Mouse (Mus musculus) neural tube, embryonic 15.5 days (tissue): ENCODE results near the gene Zfp385a. TPM values are rescaled to one million over a fixed set of nuclear protein-coding genes. Genes with fewer than 3 reads are reported as not detected.

ENCODE experiments used
- ATAC-seq: fragments of 200-750 bp; cut with Nextera tagmentation; 2 replicates; pipeline ENCODE4 v1.8.0; 2017; ENCODE audit warnings: mild to moderate bottlenecking, moderate TSS enrichment, moderate library complexity; ENCODE audit not compliant: low FRiP score
- H3K27ac ChIP-seq: fragments of 300-500 bp; sonication (generic); replicated peaks from 2 replicates; pipeline ENCODE4 v1.5.1; 2015; ENCODE audit warnings: mild to moderate bottlenecking, inconsistent platforms
- H3K27me3 ChIP-seq: fragments of 300-500 bp; sonication (generic); replicated peaks from 2 replicates; pipeline ENCODE4 v1.6.1; 2015; ENCODE audit warnings: inconsistent platforms
- H3K36me3 ChIP-seq: fragments of 300-500 bp; sonication (generic); 2 replicates; pipeline ENCODE4 v1.6.1; 2015; ENCODE audit warnings: inconsistent platforms
- H3K4me1 ChIP-seq: fragments of 300-500 bp; sonication (generic); 2 replicates; pipeline ENCODE4 v1.6.1; 2015; ENCODE audit warnings: inconsistent platforms
- H3K4me2 ChIP-seq: fragments of 300-500 bp; sonication (generic); 2 replicates; pipeline ENCODE4 v1.6.1; 2015; ENCODE audit warnings: inconsistent platforms, mild to moderate bottlenecking, moderate library complexity
- H3K4me3 ChIP-seq: fragments of 300-500 bp; sonication (generic); replicated peaks from 2 replicates; pipeline ENCODE4 v1.5.1; 2015; ENCODE audit warnings: mild to moderate bottlenecking, inconsistent platforms
- H3K9ac ChIP-seq: fragments of 300-500 bp; sonication (generic); replicated peaks from 2 replicates; pipeline ENCODE4 v1.6.1; 2015; ENCODE audit warnings: mild to moderate bottlenecking, inconsistent platforms
- H3K9me3 ChIP-seq: fragments of 300-500 bp; sonication (generic); replicated peaks from 2 replicates; pipeline ENCODE4 v1.6.1; 2016; ENCODE audit warnings: inconsistent platforms
- WGBS: fragments of 180-500 bp; shearing (Covaris S2); methylation state at CpG from one replicate; pipeline ENCODE4 v1.1.7; 2015; ENCODE audit warnings: mixed read lengths; 5-methylcytosine and 5-hydroxymethylcytosine counted together
- polyA plus RNA-seq: library from polyadenylated mRNA; unstranded; fragments of >200 nt; fragmentation: Nextera tagmentation; extraction: Ambion mirVana; gene quantifications from 2 replicates; pipeline ENCODE4 v1.2.1, GENCODE M21; 2015

Zfp385a gene
- polyA plus RNA-seq, 1 experiment from 2014 or later: 19.9 TPM

DNA sequence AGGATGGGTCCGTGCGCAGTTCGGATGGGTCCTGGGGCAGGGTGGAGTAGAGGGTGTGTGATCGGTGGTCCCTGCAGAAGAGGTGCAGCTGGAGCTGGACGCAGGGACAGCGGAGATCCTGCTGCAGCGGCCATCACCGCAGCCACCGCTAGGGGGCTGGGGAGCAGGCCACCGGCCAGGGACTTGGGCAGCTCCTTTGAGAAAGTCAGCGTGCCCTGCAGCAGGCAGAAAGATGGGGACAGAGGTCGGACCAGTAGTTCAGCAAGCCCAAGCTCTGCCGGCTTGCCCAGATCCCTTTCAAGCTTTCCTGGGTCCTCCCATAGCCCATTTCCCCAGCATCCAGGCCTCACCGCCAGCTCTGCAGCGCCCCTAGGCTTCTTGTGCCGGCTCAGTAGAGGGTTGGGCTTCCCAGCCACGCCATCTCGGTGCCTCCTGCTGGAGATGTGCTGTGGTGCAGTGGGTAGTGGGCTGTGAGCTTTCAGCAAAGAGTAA is 24.8 kb downstream of the Zfp385a start:
- no peaks in the 10 kb centered on the region for H3K27me3 ChIP-seq
- no peaks in the 10 kb centered on the region for H3K9me3 ChIP-seq
- peaks cover 42% of the 10 kb centered on the region for H3K4me1 ChIP-seq
- peak overlapping the region; percentile 15 for H3K4me3 ChIP-seq
- H3K27ac ChIP-seq: 0 out of 2 replicates have a peak overlapping the region, but pooled peaks have one; percentile 45
- H3K36me3 ChIP-seq: peaks cover 37% of the 10 kb centered on the region
- peak overlapping the region; percentile 53 for H3K4me2 ChIP-seq
- H3K9ac ChIP-seq: 0 out of 2 replicates have a peak overlapping the region, but pooled peaks have one; percentile 17
- 4% methylated on average over 18 of the region's 18 CpGs for WGBS
- peak; percentile 65 for ATAC-seq

DNA sequence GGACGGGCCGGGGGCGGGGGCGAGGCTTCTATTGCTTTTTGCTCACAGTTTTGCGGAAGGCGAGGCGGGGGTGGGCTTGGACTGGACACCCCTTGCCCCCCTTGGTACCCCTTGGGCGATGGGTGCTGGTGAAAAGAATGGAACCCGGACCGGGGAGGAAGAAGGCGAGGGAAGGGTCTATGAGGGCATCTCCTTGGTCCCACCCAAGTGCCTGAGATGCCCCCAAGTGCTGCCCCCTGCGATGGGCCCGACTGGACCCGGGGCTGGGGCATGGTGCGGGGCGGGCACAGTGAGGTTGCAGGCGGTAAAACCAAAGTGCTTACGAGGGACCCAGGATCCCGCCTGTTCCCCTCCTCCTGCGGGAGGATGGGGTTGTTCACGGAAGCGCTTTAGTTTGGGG is 25.7 kb downstream of the Zfp385a start:
- Histone ChIP-seq H3K27me3 (0 out of 2 replicates have a peak, but pooled peaks cover 3% of the 10 kb centered on the region), H3K4me3 (no peak overlapping the region), H3K4me2 (peak overlapping the region; percentile 53), H3K4me1 (peaks cover 39% of the 10 kb centered on the region), H3K9ac (no peak overlapping the region; the same call in 1 of the 2 replicates), H3K27ac (peak overlapping the region; percentile 41; the same call in 1 of the 2 replicates), H3K36me3 (peaks cover 37% of the 10 kb centered on the region), H3K9me3 (no peaks in the 10 kb centered on the region)
- whole genome bisulfite sequencing: 32% methylated on average over 21 of the region's 22 CpGs
- peak; percentile 18; the same call in 1 of the 2 replicates for ATAC-seq

DNA sequence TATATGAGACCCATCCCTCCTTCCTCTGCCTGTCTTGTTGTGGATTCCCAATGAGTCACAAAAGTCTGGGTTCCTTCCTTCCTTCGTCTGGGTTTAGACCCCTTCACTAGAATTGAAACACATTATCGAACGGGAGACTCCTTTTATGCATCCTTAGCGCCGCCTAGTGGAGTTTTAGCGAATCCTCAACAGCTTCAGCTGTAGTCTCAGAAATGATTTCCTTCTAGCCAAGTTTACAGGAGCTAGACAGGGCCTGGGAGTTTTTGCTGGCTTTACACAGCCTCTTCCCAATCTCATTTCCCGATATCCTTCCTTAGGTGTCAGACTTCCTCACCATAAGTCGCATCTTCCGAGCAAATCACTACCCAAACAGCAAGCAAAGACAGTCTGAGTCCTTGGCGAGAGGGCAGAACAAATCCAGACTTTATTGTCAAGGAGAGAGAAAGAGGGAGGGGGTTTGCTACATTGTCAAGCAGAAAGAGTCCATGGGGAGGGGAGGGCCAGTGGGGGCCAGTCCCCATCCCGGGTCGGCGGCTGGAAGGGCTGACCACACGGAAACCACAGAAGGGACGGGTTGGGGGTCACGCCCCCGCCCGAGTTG is 26.3 kb downstream of the Zfp385a start:
- WGBS: 7% methylated on average over 17 of the region's 18 CpGs
- Histone ChIP-seq H3K4me3 (no peak overlapping the region), H3K27me3 (0 out of 2 replicates have a peak, but pooled peaks cover 3% of the 10 kb centered on the region), H3K36me3 (peaks cover 33% of the 10 kb centered on the region), H3K4me2 (peak overlapping the region; percentile 53), H3K9ac (no peak overlapping the region; the same call in 1 of the 2 replicates), H3K27ac (peak overlapping the region; percentile 41), H3K9me3 (no peaks in the 10 kb centered on the region), H3K4me1 (peaks cover 41% of the 10 kb centered on the region)
- no peak; the same call in 1 of the 2 replicates for ATAC-seq

DNA sequence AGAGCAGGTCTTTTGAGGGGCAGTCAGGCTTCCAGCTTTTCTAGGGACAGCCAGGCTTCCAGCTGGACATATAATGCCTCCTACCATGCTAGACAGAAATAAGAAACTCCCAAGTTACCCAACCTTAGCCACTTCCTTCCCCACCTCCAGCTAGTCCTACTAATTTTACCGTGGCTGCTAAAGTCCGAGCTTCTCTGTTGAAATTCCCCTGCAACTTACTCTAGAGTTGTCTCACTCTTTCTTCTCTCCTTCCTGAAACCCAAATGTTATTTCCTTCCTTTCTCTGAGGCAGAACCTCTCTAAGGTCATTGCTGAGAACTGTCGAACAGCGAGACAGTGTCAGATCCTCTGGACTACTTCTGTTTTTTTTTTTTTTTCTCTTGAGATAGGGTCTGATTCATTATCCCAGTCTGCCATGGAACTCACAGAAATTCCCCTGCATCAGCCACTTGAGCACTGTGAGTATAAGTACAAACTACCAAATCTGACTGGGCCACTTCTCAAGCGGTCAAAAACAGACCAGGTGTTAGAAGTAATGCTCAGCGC is 29.5 kb downstream of the Zfp385a start, which contains the start of gene Gpr84:
Gpr84 (minus strand) TSS at position 248 of the 546 bp plus-strand sequence.
- peaks cover 55% of the 10 kb centered on the region for H3K4me1 ChIP-seq

DNA sequence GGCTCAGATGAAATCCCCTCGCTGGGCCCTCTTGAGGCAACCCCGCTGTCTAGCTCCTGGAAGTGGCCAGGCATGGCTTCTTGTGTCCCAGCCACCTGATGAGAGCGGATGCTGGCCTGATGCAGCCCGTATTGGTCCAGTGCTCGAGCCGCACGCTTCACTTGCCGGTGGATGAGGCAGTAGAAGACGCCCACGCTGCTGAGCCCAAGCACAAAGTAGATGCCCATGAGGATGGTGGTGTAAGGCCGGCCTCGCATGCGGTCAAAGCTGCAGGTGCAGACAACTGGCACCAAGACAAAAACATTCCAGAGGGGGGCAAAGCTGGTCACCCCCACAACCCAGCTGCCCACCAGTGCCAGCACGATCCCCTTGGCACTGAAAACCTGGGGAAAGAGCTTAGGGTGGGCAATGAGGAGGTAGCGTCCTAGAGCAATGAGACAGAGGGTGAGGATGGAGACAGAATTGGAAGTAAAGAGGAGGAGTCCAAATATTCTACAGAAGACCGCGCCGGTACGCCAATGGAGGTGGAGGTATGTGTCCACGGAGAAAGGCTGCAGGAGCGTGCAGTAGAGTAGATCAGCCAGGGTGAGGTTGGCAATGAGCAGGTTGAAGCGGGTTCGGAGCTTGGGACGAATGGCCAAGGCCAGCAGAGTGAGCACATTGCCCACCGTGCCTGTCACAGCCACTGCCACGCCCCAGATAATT is 30.9 kb downstream of the Zfp385a start:
- Histone ChIP-seq H3K4me3 (no peak overlapping the region), H3K36me3 (no peaks in the 10 kb centered on the region), H3K4me1 (peaks cover 49% of the 10 kb centered on the region), H3K27me3 (0 out of 2 replicates have a peak, but pooled peaks cover 3% of the 10 kb centered on the region), H3K9me3 (no peaks in the 10 kb centered on the region), H3K4me2 (peak overlapping the region; percentile 25), H3K27ac (no peak overlapping the region), H3K9ac (no peak overlapping the region)
- ATAC-seq: no peak
- WGBS: 64% methylated on average over 26 of the region's 26 CpGs

More for the DNA sequence above, 29.5 kb downstream of the Zfp385a start, which contains the start of gene Gpr84:
- no peak within 1 kb of the TSS for H3K4me3 ChIP-seq
- 0 out of 2 replicates have a peak, but pooled peaks cover 3% of the 10 kb centered on the region for H3K27me3 ChIP-seq
- no peak within 1 kb of the TSS for H3K27ac ChIP-seq
- H3K4me2 ChIP-seq: no peak within 1 kb of the TSS
- ATAC-seq: no peak
- WGBS: 73% methylated on average over 6 of the region's 6 CpGs
- H3K9me3 ChIP-seq: no peaks in the 10 kb centered on the region
- no peak within 1 kb of the TSS for H3K9ac ChIP-seq
- H3K36me3 ChIP-seq: 0 out of 2 replicates have a peak, but pooled peaks cover 3% of the 10 kb centered on the region

DNA sequence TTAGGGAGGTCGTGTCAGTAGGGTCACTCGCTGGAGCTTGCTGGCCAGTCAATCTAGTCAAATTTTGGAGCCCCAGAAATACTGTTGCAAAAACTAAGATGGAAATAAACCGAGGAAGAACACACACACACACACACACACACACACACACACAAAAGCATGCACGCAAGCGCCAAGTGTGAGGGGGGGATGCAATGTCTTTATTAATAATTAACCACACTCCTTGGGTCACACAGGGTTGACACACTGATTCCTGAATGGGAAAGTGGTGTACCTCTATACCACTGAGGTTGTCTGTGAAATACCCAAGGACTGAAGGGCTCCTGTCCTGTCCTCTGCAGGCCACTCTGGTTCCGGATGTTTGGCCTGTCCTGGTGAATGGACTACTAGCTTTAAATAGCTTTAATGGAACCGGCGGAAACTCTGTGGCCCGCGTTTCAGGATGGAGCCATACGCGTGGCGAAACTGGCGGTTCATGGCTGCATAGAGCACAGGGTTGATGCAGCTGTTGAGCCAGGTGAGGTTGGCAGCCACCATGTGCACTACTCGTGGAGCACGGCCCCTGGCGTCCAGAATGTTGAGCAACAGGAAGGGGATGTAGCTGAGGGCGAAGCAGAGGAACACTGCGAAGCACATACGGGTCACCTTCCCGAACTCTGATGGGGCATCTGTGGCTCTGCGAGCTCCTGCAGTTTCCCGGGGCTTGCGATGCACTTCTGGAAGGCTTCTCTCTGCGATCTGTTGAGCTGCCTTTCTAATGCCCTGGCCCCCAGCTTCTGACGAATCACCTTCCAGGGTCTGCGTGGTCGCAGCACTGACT is 31.6 kb downstream of the Zfp385a start:
- WGBS: 53% methylated on average over 28 of the region's 28 CpGs
- no peak for ATAC-seq
- Histone ChIP-seq H3K4me1 (peaks cover 50% of the 10 kb centered on the region), H3K9me3 (no peaks in the 10 kb centered on the region), H3K27ac (no peak overlapping the region), H3K4me3 (no peak overlapping the region), H3K36me3 (no peaks in the 10 kb centered on the region), H3K9ac (no peak overlapping the region), H3K4me2 (peak overlapping the region; percentile 25), H3K27me3 (0 out of 2 replicates have a peak, but pooled peaks cover 3% of the 10 kb centered on the region)

DNA sequence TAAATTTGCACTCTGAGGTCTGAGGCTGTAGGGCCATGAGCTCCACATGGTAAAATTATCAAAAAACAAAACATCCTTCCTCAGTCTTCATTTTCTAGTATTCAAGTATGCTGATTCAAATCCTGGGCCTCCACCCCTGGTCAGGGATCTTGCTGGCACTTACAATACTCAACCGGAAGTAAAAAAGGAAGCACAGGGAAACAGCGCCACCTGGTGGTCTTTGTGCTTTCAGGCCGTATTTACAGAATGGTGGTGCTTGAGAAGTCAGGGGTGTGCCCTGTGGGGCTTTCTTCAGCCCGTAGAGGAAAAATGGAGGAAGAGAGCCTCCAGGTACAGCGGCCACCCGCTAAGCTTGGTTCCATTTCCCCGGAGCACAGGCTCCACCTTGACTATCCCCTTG is 32.8 kb downstream of the Zfp385a start:
- Histone ChIP-seq H3K9ac (no peak overlapping the region), H3K4me2 (peak overlapping the region; percentile 36)

DNA sequence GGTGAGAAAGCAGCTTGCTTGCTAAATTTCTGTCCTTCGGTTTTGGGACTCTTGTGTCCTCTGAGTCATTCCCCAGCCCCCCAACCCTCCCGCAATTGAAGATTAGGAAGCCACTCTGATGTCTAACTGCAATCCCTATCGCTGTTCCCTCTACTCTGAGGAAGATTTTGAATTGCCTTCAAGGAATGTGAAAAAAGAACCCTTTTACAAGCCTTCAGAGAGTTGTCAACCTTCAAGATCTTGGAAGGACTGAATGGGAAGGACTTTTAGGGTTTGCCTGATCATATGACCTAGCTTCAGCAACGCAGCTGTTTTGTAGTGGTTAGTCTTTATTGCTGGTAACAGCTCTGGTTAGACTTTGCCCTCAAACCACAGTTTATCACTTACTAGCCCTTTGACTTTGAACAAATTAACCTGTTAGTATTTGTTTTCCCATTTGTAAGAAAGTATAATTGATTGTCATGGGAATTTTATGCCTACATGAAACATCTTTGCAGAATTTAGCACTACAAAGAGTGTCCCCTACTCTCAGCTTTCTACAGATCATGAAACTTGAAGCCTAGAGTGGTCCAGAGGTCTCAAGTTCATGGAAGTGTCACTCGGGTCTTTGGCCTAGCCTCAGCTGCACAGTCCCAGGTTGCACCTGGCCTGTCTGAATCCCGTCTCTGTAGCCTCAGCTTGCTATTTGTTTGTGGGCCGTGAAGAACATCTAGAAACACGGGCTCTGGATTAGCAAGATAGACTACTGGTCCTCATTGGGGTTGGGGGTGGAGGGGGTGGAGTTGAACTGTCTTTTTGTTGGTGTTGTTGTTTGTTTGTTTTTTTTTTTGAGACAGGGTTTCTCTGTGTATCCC is 33.9 kb downstream of the Zfp385a start:
- WGBS: 10% methylated on average over 8 of the region's 8 CpGs
- 0 out of 2 replicates have a peak, but pooled peaks cover 3% of the 10 kb centered on the region for H3K27me3 ChIP-seq
- no peak for ATAC-seq
- H3K27ac ChIP-seq: peak overlapping the region; percentile 99
- no peaks in the 10 kb centered on the region for H3K9me3 ChIP-seq
- peaks cover 67% of the 10 kb centered on the region for H3K4me1 ChIP-seq
- H3K4me2 ChIP-seq: peak overlapping the region; percentile 75
- H3K4me3 ChIP-seq: peak overlapping the region; percentile 36
- no peaks in the 10 kb centered on the region for H3K36me3 ChIP-seq
- H3K9ac ChIP-seq: peak overlapping the region; percentile 62

More for the DNA sequence above, 32.8 kb downstream of the Zfp385a start:
- no peak for ATAC-seq
- Histone ChIP-seq H3K27ac (peak overlapping the region; percentile 99), H3K36me3 (no peaks in the 10 kb centered on the region), H3K4me1 (peaks cover 56% of the 10 kb centered on the region), H3K9me3 (no peaks in the 10 kb centered on the region), H3K27me3 (0 out of 2 replicates have a peak, but pooled peaks cover 3% of the 10 kb centered on the region), H3K4me3 (no peak overlapping the region)
- WGBS: under 1% methylated on average over 7 of the region's 7 CpGs

DNA sequence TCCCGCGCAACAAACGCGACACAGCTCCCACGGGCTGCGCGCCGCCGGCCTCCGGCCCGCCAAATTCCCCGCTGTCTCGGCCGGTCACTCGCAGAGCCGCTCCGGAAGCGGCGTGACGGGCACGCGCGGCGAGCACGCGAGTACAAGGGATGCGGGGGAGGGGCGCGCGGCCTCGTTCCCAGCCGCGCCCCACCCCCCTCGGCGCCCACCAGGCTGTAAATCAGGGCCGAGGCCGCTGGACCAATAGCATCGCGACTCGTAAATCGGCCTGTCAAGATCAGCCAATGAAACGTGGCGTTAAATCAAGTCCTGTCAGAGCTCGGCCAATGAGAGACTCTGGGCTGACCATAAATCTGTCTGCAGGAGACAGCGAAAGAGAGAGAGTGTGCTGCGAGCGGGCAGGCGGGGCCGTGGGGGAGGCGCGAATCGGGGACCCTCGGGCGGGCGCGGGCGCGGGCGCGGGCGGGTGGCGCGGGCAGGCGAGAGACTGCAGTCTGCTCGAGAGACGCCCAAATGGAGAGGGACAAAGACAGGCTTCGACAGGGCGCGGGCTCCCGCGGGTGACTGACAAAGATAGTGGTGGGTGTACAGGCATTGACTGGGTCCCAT is 34.7 kb downstream of the Zfp385a start:
- H3K27ac ChIP-seq: peak overlapping the region; percentile 99
- peak overlapping the region; percentile 75 for H3K4me2 ChIP-seq
- no peaks in the 10 kb centered on the region for H3K9me3 ChIP-seq
- peak overlapping the region; percentile 43 for H3K4me3 ChIP-seq
- H3K27me3 ChIP-seq: 0 out of 2 replicates have a peak, but pooled peaks cover 3% of the 10 kb centered on the region
- peaks cover 75% of the 10 kb centered on the region for H3K4me1 ChIP-seq
- no peaks in the 10 kb centered on the region for H3K36me3 ChIP-seq
- ATAC-seq: peak; percentile 95
- WGBS: under 1% methylated on average over 63 of the region's 71 CpGs
- H3K9ac ChIP-seq: peak overlapping the region; percentile 65

DNA sequence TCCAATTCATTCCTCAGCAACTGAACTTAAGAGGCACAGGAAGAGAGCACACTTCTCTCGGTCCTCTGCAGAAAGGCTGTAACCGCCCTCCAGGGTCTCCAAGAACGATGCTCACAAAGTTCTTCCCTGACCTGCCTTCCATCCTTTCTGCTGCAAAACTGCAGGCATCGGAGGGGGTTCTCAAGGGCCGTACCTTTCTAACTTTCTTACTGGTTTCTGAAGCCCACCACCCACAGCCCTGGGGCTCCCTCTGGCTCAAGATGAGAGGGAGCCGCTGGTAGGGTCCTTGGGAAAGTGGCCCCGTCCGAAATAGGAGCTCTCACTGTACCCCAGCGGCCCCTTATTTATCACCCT is 35.3 kb downstream of the Zfp385a start:
- H3K9me3 ChIP-seq: no peaks in the 10 kb centered on the region
- H3K36me3 ChIP-seq: no peaks in the 10 kb centered on the region
- 0% methylated on average over 9 of the region's 9 CpGs for WGBS
- peak overlapping the region; percentile 65 for H3K9ac ChIP-seq
- peak overlapping the region; percentile 75 for H3K4me2 ChIP-seq
- peak overlapping the region; percentile 43 for H3K4me3 ChIP-seq
- H3K27me3 ChIP-seq: 0 out of 2 replicates have a peak, but pooled peaks cover 3% of the 10 kb centered on the region
- peaks cover 81% of the 10 kb centered on the region for H3K4me1 ChIP-seq
- ATAC-seq: peak; percentile 16; the same call in 1 of the 2 replicates
- H3K27ac ChIP-seq: peak overlapping the region; percentile 99
